Mouse (Mus musculus): Measurements from ENCODE around the gene Tnfaip3. TPM values are rescaled to one million over a fixed set of nuclear protein-coding genes. Genes with fewer than 3 reads are reported as not detected.

Gene Tnfaip3
- polyA plus RNA-seq, 1 experiment, result 8.0 TPM

GRCm38 (mm10) chr10:18995465-18996261 is 19.8 kb downstream of the Tnfaip3 start:
- Histone ChIP-seq H3K79me2 (ENCODE audit: control insufficient read depth, insufficient read depth) (no peaks in the 10 kb centered on the region), H3K4me2 (ENCODE audit: low read depth) (no peak overlapping the region), H3K36me3 (ENCODE audit: control insufficient read depth, insufficient read depth) (no peaks in the 10 kb centered on the region), H3K27me3 (ENCODE audit: control insufficient read depth, insufficient read depth, insufficient read length) (no peaks in the 10 kb centered on the region), H3ac (ENCODE audit: control insufficient read depth, insufficient read length) (no peak overlapping the region), H3K4me3 (no peak overlapping the region)
- no peak for TF ChIP-seq POLR2AphosphoS2 (IDR thresholded peaks at IDR 0.05; ENCODE audit: insufficient read length, low read depth)

GRCm38 (mm10) chr10:18992971-18993370 is 22.5 kb downstream of the Tnfaip3 start:
- no peaks in the 10 kb centered on the region for H3K36me3 ChIP-seq (ENCODE audit: control insufficient read depth, insufficient read depth)
- H3ac ChIP-seq (ENCODE audit: control insufficient read depth, insufficient read length), result no peak overlapping the region
- H3K27me3 ChIP-seq (ENCODE audit: control insufficient read depth, insufficient read depth, insufficient read length), result no peaks in the 10 kb centered on the region
- no peaks in the 10 kb centered on the region for H3K79me2 ChIP-seq (ENCODE audit: control insufficient read depth, insufficient read depth)
- TF ChIP-seq USF1 (IDR thresholded peaks at IDR 0.05; ENCODE audit: low read depth) (no peak), SRF (IDR thresholded peaks at IDR 0.05; ENCODE audit: control insufficient read depth, insufficient read length, low read depth) (no peak), E2F4 (IDR thresholded peaks at IDR 0.05; ENCODE audit: insufficient read depth) (no peak), MYOD1 (IDR thresholded peaks at IDR 0.05; ENCODE audit: control insufficient read depth in 1 of 3, insufficient read length in 2 of 3, low read depth in 2 of 3) (no peak), POLR2AphosphoS2 (IDR thresholded peaks at IDR 0.05; ENCODE audit: insufficient read length, low read depth) (no peak), MAX (IDR thresholded peaks at IDR 0.05; ENCODE audit: low read depth) (no peak), TCF12 (IDR thresholded peaks at IDR 0.05; ENCODE audit: insufficient read depth, poor library complexity, severe bottlenecking) (no peak), REST (IDR thresholded peaks at IDR 0.05; ENCODE audit: insufficient read depth, insufficient read length) (no peak), TCF3 (IDR thresholded peaks at IDR 0.05; ENCODE audit: insufficient read length, low read depth) (no peak)
- H3K4me3 ChIP-seq, result no peak overlapping the region
- no peak overlapping the region for H3K4me2 ChIP-seq (ENCODE audit: low read depth)

GRCm38 (mm10) chr10:18991057-18991456 is 24.4 kb downstream of the Tnfaip3 start:
- no peaks in the 10 kb centered on the region for H3K27me3 ChIP-seq (ENCODE audit: control insufficient read depth, insufficient read depth, insufficient read length)
- H3K36me3 ChIP-seq (ENCODE audit: control insufficient read depth, insufficient read depth), result no peaks in the 10 kb centered on the region
- no peak overlapping the region for H3K4me3 ChIP-seq
- no peak overlapping the region for H3ac ChIP-seq (ENCODE audit: control insufficient read depth, insufficient read length)
- H3K4me2 ChIP-seq (ENCODE audit: low read depth), result no peak overlapping the region
- H3K79me2 ChIP-seq (ENCODE audit: control insufficient read depth, insufficient read depth), result no peaks in the 10 kb centered on the region
- TF ChIP-seq MAX (IDR thresholded peaks at IDR 0.05; ENCODE audit: low read depth), result no peak
- no peak for TF ChIP-seq REST (IDR thresholded peaks at IDR 0.05; ENCODE audit: insufficient read depth, insufficient read length)

- no peak overlapping the region for H3K4me2 ChIP-seq (ENCODE audit: low read depth)
- no peaks in the 10 kb centered on the region for H3K36me3 ChIP-seq (ENCODE audit: control insufficient read depth, insufficient read depth)
- TF ChIP-seq CEBPB (IDR thresholded peaks at IDR 0.05; ENCODE audit: insufficient read depth, poor library complexity, severe bottlenecking) (peak; percentile 79; the same call in 1 of the 2 replicates), POLR2AphosphoS2 (IDR thresholded peaks at IDR 0.05; ENCODE audit: insufficient read length, low read depth) (no peak)
- H3ac ChIP-seq (ENCODE audit: control insufficient read depth, insufficient read length), result no peak overlapping the region
- H3K79me2 ChIP-seq (ENCODE audit: control insufficient read depth, insufficient read depth), result no peaks in the 10 kb centered on the region
- H3K27me3 ChIP-seq (ENCODE audit: control insufficient read depth, insufficient read depth, insufficient read length), result no peaks in the 10 kb centered on the region
- H3K4me3 ChIP-seq, result no peak overlapping the region
Observed at GRCm38 (mm10) chr10:18987907-18988199, 27.6 kb downstream of the Tnfaip3 start.

GRCm38 (mm10) chr10:18987046-18987906 is 28.2 kb downstream of the Tnfaip3 start:
- no peaks in the 10 kb centered on the region for H3K79me2 ChIP-seq (ENCODE audit: control insufficient read depth, insufficient read depth)
- H3ac ChIP-seq (ENCODE audit: control insufficient read depth, insufficient read length), result no peak overlapping the region
- no peaks in the 10 kb centered on the region for H3K36me3 ChIP-seq (ENCODE audit: control insufficient read depth, insufficient read depth)
- no peaks in the 10 kb centered on the region for H3K27me3 ChIP-seq (ENCODE audit: control insufficient read depth, insufficient read depth, insufficient read length)
- no peak for TF ChIP-seq USF1 (IDR thresholded peaks at IDR 0.05; ENCODE audit: low read depth)
- no peak for TF ChIP-seq E2F4 (IDR thresholded peaks at IDR 0.05; ENCODE audit: insufficient read depth)
- TF ChIP-seq MYOD1 (IDR thresholded peaks at IDR 0.05; ENCODE audit: control insufficient read depth in 1 of 3, insufficient read length in 2 of 3, low read depth in 2 of 3), result no peak
- no peak for TF ChIP-seq TCF3 (IDR thresholded peaks at IDR 0.05; ENCODE audit: insufficient read length, low read depth)
- no peak for TF ChIP-seq REST (IDR thresholded peaks at IDR 0.05; ENCODE audit: insufficient read depth, insufficient read length)
- no peak for TF ChIP-seq SRF (IDR thresholded peaks at IDR 0.05; ENCODE audit: control insufficient read depth, insufficient read length, low read depth)
- TF ChIP-seq POLR2A (IDR thresholded peaks at IDR 0.05; ENCODE audit: insufficient read length, low read depth), result no peak
- no peak for TF ChIP-seq CEBPB (IDR thresholded peaks at IDR 0.05; ENCODE audit: insufficient read depth, poor library complexity, severe bottlenecking)
- H3K4me2 ChIP-seq (ENCODE audit: low read depth), result peak overlapping the region; percentile 33
- H3K4me3 ChIP-seq, result no peak overlapping the region

GRCm38 (mm10) chr10:18985516-18985915 is 29.9 kb downstream of the Tnfaip3 start:
- no peaks in the 10 kb centered on the region for H3K79me2 ChIP-seq (ENCODE audit: control insufficient read depth, insufficient read depth)
- H3K4me3 ChIP-seq, result no peak overlapping the region
- H3ac ChIP-seq (ENCODE audit: control insufficient read depth, insufficient read length), result no peak overlapping the region
- TF ChIP-seq SRF (IDR thresholded peaks at IDR 0.05; ENCODE audit: control insufficient read depth, insufficient read length, low read depth) (no peak), MYOG (IDR thresholded peaks at IDR 0.05; ENCODE audit: control insufficient read depth in 1 of 3, insufficient read depth in 1 of 3, insufficient read length in 2 of 3, low read depth in 2 of 3) (no peak), MAX (IDR thresholded peaks at IDR 0.05; ENCODE audit: low read depth) (no peak), USF1 (IDR thresholded peaks at IDR 0.05; ENCODE audit: low read depth) (no peak)
- no peaks in the 10 kb centered on the region for H3K27me3 ChIP-seq (ENCODE audit: control insufficient read depth, insufficient read depth, insufficient read length)
- H3K36me3 ChIP-seq (ENCODE audit: control insufficient read depth, insufficient read depth), result no peaks in the 10 kb centered on the region
- no peak overlapping the region for H3K4me2 ChIP-seq (ENCODE audit: low read depth)
